Mouse (Mus musculus): Measurements from ENCODE around the gene Olfr709-ps1. TPM values are rescaled to one million over a fixed set of nuclear protein-coding genes. Genes with fewer than 3 reads are reported as not detected.
"Not testable (repeated sequence)": the region's sequence is repeated elsewhere in the genome, so short reads cannot be mapped to it uniquely, and the experiment has no call there.

Gene Olfr709-ps1
- polyA plus RNA-seq (2014; fragmentation: Nextera tagmentation; extraction: Ambion mirVana) = not detected in 2 replicates

GRCm38 (mm10) chr7:106932119-106932518, at the start of gene Olfr709-ps1:
Gene Olfr709-ps1, minus strand, starts transcription at chr7:106932219.
- Histone ChIP-seq H3K36me3 (ENCODE audit: control insufficient read depth, insufficient read depth, low read length) (no peaks in the 10 kb centered on the region), H3K27me3 (ENCODE audit: control insufficient read depth, insufficient read depth, low read length) (no peaks in the 10 kb centered on the region), H3K9me3 (replicated peaks; ENCODE audit: control insufficient read depth, low read length) (no peaks in the 10 kb centered on the region), H3K4me2 (no peak within 1 kb of the TSS), H3K4me3 (ENCODE audit: low read depth, low read length) (no peak within 1 kb of the TSS), H3K9ac (ENCODE audit: low read depth, low read length) (no peak within 1 kb of the TSS), H3K4me1 (ENCODE audit: control insufficient read depth, insufficient read depth, low read length) (no peaks in the 10 kb centered on the region), H3K27ac (ENCODE audit: low read depth, low read length) (no peak within 1 kb of the TSS)
- ATAC-seq (replicated peaks; ENCODE audit: insufficient number of reproducible peaks, low FRiP score, low TSS enrichment) = no peak

DNA sequence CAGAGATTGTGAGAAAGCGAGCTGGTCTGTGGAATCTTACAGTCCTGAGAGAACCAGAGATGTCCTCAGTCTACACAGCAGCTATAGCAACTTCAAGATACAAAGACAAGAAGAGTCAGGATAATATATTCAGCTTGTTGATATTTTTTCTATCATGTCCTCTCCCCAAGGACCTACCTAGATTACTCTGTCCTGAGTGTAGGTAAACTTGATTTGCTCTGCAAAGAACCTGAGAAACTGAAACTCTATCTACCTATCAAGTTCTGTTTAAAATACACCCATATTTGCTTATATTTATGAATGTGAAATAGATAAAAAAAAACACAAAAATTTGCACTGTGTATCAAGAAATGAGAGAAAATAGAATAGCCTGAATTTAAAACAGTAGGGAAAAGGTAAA, 43.3 kb upstream of the Olfr709-ps1 start, which contains the start of gene Olfr711:
TSS of gene Olfr711 (minus strand) at position 101 of the 400 bp plus-strand sequence.
- Histone ChIP-seq H3K9me3 (replicated peaks; ENCODE audit: control insufficient read depth, low read length) (no peaks in the 10 kb centered on the region), H3K36me3 (ENCODE audit: control insufficient read depth, insufficient read depth, low read length) (no peaks in the 10 kb centered on the region), H3K27me3 (ENCODE audit: control insufficient read depth, insufficient read depth, low read length) (no peaks in the 10 kb centered on the region), H3K27ac (ENCODE audit: low read depth, low read length) (no peak within 1 kb of the TSS), H3K4me3 (ENCODE audit: low read depth, low read length) (no peak within 1 kb of the TSS), H3K9ac (ENCODE audit: low read depth, low read length) (no peak within 1 kb of the TSS), H3K4me1 (ENCODE audit: control insufficient read depth, insufficient read depth, low read length) (no peaks in the 10 kb centered on the region), H3K4me2 (no peak within 1 kb of the TSS)
- WGBS (ENCODE audit: insufficient replicate concordance) = 49% methylated on average over 1 of the region's 1 CpGs
- no peak for ATAC-seq (replicated peaks; ENCODE audit: insufficient number of reproducible peaks, low FRiP score, low TSS enrichment)

DNA sequence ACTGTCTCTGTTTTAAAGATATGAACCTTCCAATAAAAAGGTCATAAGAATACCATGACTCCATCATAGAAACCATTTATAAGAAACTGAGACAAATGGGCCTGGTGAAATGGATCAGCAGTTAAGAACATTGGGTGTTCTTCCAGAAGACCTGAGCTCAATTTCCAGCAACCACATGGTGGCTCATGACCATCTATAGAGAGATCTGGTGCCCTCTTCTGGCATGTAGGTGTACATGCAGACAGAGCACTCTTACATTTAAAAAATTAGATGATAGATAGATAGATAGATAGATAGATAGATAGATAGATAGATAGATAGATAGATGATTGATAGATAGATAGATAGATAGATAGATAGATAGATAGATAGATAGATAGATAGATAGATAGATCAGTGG, 35.5 kb upstream of the Olfr709-ps1 start:
- not testable (repeated sequence) for ATAC-seq (replicated peaks; ENCODE audit: insufficient number of reproducible peaks, low FRiP score, low TSS enrichment); H3K9me3 ChIP-seq (replicated peaks; ENCODE audit: control insufficient read depth, low read length); H3K27ac ChIP-seq (ENCODE audit: low read depth, low read length); H3K4me1 ChIP-seq (ENCODE audit: control insufficient read depth, insufficient read depth, low read length); H3K4me2 ChIP-seq; H3K4me3 ChIP-seq (ENCODE audit: low read depth, low read length); H3K27me3 ChIP-seq (ENCODE audit: control insufficient read depth, insufficient read depth, low read length); H3K9ac ChIP-seq (ENCODE audit: low read depth, low read length); H3K36me3 ChIP-seq (ENCODE audit: control insufficient read depth, insufficient read depth, low read length)

- no peak within 1 kb of the TSS for H3K27ac ChIP-seq (ENCODE audit: low read depth, low read length)
- H3K36me3 ChIP-seq (ENCODE audit: control insufficient read depth, insufficient read depth, low read length) = no peaks in the 10 kb centered on the region
- WGBS (ENCODE audit: insufficient replicate concordance) = 69% methylated on average over 1 of the region's 1 CpGs
- H3K9me3 ChIP-seq (replicated peaks; ENCODE audit: control insufficient read depth, low read length) = no peaks in the 10 kb centered on the region
- H3K27me3 ChIP-seq (ENCODE audit: control insufficient read depth, insufficient read depth, low read length) = no peaks in the 10 kb centered on the region
- no peak within 1 kb of the TSS for H3K9ac ChIP-seq (ENCODE audit: low read depth, low read length)
- no peaks in the 10 kb centered on the region for H3K4me1 ChIP-seq (ENCODE audit: control insufficient read depth, insufficient read depth, low read length)
- ATAC-seq (replicated peaks; ENCODE audit: insufficient number of reproducible peaks, low FRiP score, low TSS enrichment) = no peak
- H3K4me3 ChIP-seq (ENCODE audit: low read depth, low read length) = no peak within 1 kb of the TSS
- H3K4me2 ChIP-seq = no peak within 1 kb of the TSS
Measured at GRCm38 (mm10) chr7:106963837-106964236, 31.8 kb upstream of the Olfr709-ps1 start, which contains the start of gene Olfr6. Gene Olfr6, minus strand, starts transcription at chr7:106963937.

GRCm38 (mm10) chr7:106948212-106948611, 16.2 kb upstream of the Olfr709-ps1 start, which contains the start of gene Olfr710:
Gene Olfr710, minus strand, starts transcription at chr7:106948312.
- 76% methylated on average over 3 of the region's 3 CpGs for WGBS (ENCODE audit: insufficient replicate concordance)

DNA sequence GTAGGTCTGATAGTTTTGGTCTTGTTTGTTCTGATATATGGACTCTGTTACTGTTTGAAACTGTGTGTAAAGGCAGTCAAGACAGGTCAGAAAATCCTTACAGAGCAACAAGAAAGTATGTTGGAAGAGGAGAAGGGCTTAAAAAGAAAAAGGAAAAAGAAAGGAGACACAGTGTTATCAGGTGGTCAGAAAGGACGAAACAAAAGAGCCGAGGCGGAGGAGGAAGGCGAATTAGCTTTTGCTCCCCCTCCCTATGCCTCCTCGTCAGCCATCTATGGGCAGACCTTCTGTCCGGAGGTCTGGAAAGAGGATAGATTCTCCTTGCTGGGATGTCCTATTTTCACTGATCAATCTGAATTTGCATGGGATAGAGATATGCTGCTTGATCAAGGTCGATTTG, 11.1 kb downstream of the Olfr709-ps1 start:
- 71% methylated on average over 2 of the region's 7 CpGs for WGBS (ENCODE audit: insufficient replicate concordance)
- not testable (repeated sequence) for H3K9me3 ChIP-seq (replicated peaks; ENCODE audit: control insufficient read depth, low read length); H3K4me1 ChIP-seq (ENCODE audit: control insufficient read depth, insufficient read depth, low read length); H3K4me3 ChIP-seq (ENCODE audit: low read depth, low read length); ATAC-seq (replicated peaks; ENCODE audit: insufficient number of reproducible peaks, low FRiP score, low TSS enrichment); H3K4me2 ChIP-seq; H3K27me3 ChIP-seq (ENCODE audit: control insufficient read depth, insufficient read depth, low read length); H3K36me3 ChIP-seq (ENCODE audit: control insufficient read depth, insufficient read depth, low read length); H3K27ac ChIP-seq (ENCODE audit: low read depth, low read length); H3K9ac ChIP-seq (ENCODE audit: low read depth, low read length)

More at GRCm38 (mm10) chr7:106948212-106948611, 16.2 kb upstream of the Olfr709-ps1 start, which contains the start of gene Olfr710:
- ATAC-seq (replicated peaks; ENCODE audit: insufficient number of reproducible peaks, low FRiP score, low TSS enrichment) = no peak
- H3K9ac ChIP-seq (ENCODE audit: low read depth, low read length) = no peak within 1 kb of the TSS
- no peak within 1 kb of the TSS for H3K4me2 ChIP-seq
- no peak within 1 kb of the TSS for H3K4me3 ChIP-seq (ENCODE audit: low read depth, low read length)
- H3K4me1 ChIP-seq (ENCODE audit: control insufficient read depth, insufficient read depth, low read length) = no peaks in the 10 kb centered on the region
- no peaks in the 10 kb centered on the region for H3K36me3 ChIP-seq (ENCODE audit: control insufficient read depth, insufficient read depth, low read length)
- no peaks in the 10 kb centered on the region for H3K9me3 ChIP-seq (replicated peaks; ENCODE audit: control insufficient read depth, low read length)
- H3K27me3 ChIP-seq (ENCODE audit: control insufficient read depth, insufficient read depth, low read length) = no peaks in the 10 kb centered on the region
- no peak within 1 kb of the TSS for H3K27ac ChIP-seq (ENCODE audit: low read depth, low read length)

GRCm38 (mm10) chr7:106907676-106908075, 24.3 kb downstream of the Olfr709-ps1 start, which contains the start of gene Olfr1532-ps1:
Gene Olfr1532-ps1, plus strand, starts transcription at chr7:106908001.
- ATAC-seq (replicated peaks; ENCODE audit: insufficient number of reproducible peaks, low FRiP score, low TSS enrichment) = no peak
- H3K4me1 ChIP-seq (ENCODE audit: control insufficient read depth, insufficient read depth, low read length) = no peaks in the 10 kb centered on the region
- no peaks in the 10 kb centered on the region for H3K36me3 ChIP-seq (ENCODE audit: control insufficient read depth, insufficient read depth, low read length)
- no peak within 1 kb of the TSS for H3K4me2 ChIP-seq
- no peak within 1 kb of the TSS for H3K4me3 ChIP-seq (ENCODE audit: low read depth, low read length)
- no peaks in the 10 kb centered on the region for H3K27me3 ChIP-seq (ENCODE audit: control insufficient read depth, insufficient read depth, low read length)
- 43% methylated on average over 2 of the region's 2 CpGs for WGBS (ENCODE audit: insufficient replicate concordance)
- H3K9me3 ChIP-seq (replicated peaks; ENCODE audit: control insufficient read depth, low read length) = no peaks in the 10 kb centered on the region
- no peak within 1 kb of the TSS for H3K27ac ChIP-seq (ENCODE audit: low read depth, low read length)
- H3K9ac ChIP-seq (ENCODE audit: low read depth, low read length) = no peak within 1 kb of the TSS

DNA sequence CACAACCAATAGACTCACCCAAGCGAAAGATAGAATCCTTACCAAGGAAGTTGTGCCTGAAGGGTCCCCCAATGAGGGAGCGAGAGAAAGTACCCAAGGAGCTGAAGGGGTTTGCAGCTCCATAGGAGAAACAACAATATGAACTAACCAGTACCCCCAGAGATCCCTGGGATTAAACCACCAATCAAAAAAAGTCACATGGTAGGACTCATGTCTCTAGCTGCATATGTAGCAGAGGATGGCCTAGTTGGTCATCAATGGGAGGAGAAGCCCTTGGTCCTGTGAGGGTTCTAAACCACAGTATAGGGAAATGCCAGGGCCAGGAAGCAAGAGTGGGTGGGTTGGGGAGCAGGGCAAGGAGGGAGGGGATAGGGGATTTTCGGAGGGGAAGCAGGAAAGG, 30.9 kb downstream of the Olfr709-ps1 start, which contains the start of gene Olfr707:
TSS of gene Olfr707 (minus strand) at position 101 of the 400 bp plus-strand sequence.
- not testable (repeated sequence) for H3K9ac ChIP-seq (ENCODE audit: low read depth, low read length); H3K4me1 ChIP-seq (ENCODE audit: control insufficient read depth, insufficient read depth, low read length); H3K4me3 ChIP-seq (ENCODE audit: low read depth, low read length); H3K27ac ChIP-seq (ENCODE audit: low read depth, low read length); ATAC-seq (replicated peaks; ENCODE audit: insufficient number of reproducible peaks, low FRiP score, low TSS enrichment); H3K27me3 ChIP-seq (ENCODE audit: control insufficient read depth, insufficient read depth, low read length); H3K9me3 ChIP-seq (replicated peaks; ENCODE audit: control insufficient read depth, low read length); H3K36me3 ChIP-seq (ENCODE audit: control insufficient read depth, insufficient read depth, low read length); H3K4me2 ChIP-seq
- WGBS (ENCODE audit: insufficient replicate concordance) = 84% methylated on average over 3 of the region's 3 CpGs

DNA sequence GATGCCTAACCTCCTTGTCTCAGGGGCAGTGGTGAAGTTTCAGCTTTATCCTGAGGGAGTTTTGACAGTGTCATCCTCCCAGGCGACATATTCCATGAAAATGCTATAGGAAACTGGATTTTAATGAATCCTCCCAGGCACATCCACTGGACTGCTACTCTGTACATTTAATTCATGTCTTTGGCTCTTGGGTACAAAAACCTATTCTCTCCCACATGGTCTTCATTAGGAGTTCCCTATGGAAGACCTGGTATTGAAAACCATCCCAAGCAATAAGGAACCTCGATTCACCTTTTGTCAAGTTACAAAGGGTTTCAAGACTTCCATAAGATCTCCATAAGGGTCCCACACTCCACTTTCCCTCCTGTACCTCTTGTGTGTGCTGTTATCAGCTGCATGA, 44.0 kb downstream of the Olfr709-ps1 start, which contains the start of gene Olfr706:
TSS of gene Olfr706 (minus strand) at position 101 of the 400 bp plus-strand sequence.
- ATAC-seq (replicated peaks; ENCODE audit: insufficient number of reproducible peaks, low FRiP score, low TSS enrichment) = no peak
- H3K27ac ChIP-seq (ENCODE audit: low read depth, low read length) = no peak within 1 kb of the TSS
- H3K4me3 ChIP-seq (ENCODE audit: low read depth, low read length) = no peak within 1 kb of the TSS
- H3K9me3 ChIP-seq (replicated peaks; ENCODE audit: control insufficient read depth, low read length) = no peaks in the 10 kb centered on the region
- WGBS (ENCODE audit: insufficient replicate concordance) = 64% methylated on average over 2 of the region's 2 CpGs
- no peaks in the 10 kb centered on the region for H3K27me3 ChIP-seq (ENCODE audit: control insufficient read depth, insufficient read depth, low read length)
- no peaks in the 10 kb centered on the region for H3K4me1 ChIP-seq (ENCODE audit: control insufficient read depth, insufficient read depth, low read length)
- no peak within 1 kb of the TSS for H3K4me2 ChIP-seq
- no peaks in the 10 kb centered on the region for H3K36me3 ChIP-seq (ENCODE audit: control insufficient read depth, insufficient read depth, low read length)
- H3K9ac ChIP-seq (ENCODE audit: low read depth, low read length) = no peak within 1 kb of the TSS
